Mouse (Mus musculus): ENCODE results near the gene Glt1d1. TPM values are rescaled to one million over a fixed set of nuclear protein-coding genes. Genes with fewer than 3 reads are reported as not detected.

The Glt1d1 gene
- polyA plus RNA-seq, 1 experiment from 2014 or later, result 1.2 TPM

- 95% methylated on average over 3 of the region's 3 CpGs for WGBS
- DNase-seq (ENCODE audit: low spot score), result no peak
- no peak overlapping the region for H3K4me3 ChIP-seq (ENCODE audit: low read depth, low read length)
- no peak overlapping the region for H3K27ac ChIP-seq (replicated peaks; ENCODE audit: low read depth, low read length)
- no peaks in the 10 kb centered on the region for H3K4me1 ChIP-seq (ENCODE audit: control insufficient read depth, insufficient read depth, low read length)
- H3K4me2 ChIP-seq (ENCODE audit: low read depth, severe bottlenecking), result no peak overlapping the region
- H3K9me3 ChIP-seq (ENCODE audit: control insufficient read depth, low read length), result peaks cover 3% of the 10 kb centered on the region; the same call in 1 of the 2 replicates
- H3K9ac ChIP-seq (ENCODE audit: low read length), result no peak overlapping the region
- H3K36me3 ChIP-seq (ENCODE audit: control insufficient read depth, insufficient read depth, low read length), result no peaks in the 10 kb centered on the region
- no peaks in the 10 kb centered on the region for H3K27me3 ChIP-seq (ENCODE audit: control insufficient read depth, insufficient read depth, low read length)
- ATAC-seq (ENCODE audit: insufficient number of reproducible peaks, low FRiP score, low TSS enrichment, low read depth), result no peak
These were observed 27.2 kb downstream of the Glt1d1 start for GRCm38 (mm10) chr5:127659312-127659711.

DNA sequence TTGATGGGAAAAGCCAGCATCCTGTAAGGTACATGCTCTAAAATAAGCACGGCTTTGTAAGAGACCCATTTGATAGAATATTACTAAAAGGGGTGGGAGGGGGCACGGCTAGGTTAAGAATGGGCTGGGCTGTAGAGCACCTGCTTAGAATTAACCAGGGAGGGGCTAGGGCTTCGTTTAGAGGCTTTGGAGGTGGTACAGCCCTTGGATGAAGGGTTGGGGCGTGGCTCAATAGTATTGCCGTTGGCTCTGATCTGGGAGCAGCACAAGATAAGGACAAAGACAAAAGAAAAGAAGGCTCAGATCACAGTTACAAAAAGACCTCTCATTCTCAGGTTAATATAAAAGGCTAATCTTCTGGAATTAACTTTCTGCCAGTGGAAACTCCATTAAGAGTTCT lies 28.2 kb downstream of the Glt1d1 start:
- no peak overlapping the region for H3K4me3 ChIP-seq (ENCODE audit: low read depth, low read length)
- no peaks in the 10 kb centered on the region for H3K36me3 ChIP-seq (ENCODE audit: control insufficient read depth, insufficient read depth, low read length)
- no peak overlapping the region for H3K27ac ChIP-seq (replicated peaks; ENCODE audit: low read depth, low read length)
- no peaks in the 10 kb centered on the region for H3K4me1 ChIP-seq (ENCODE audit: control insufficient read depth, insufficient read depth, low read length)
- no peak overlapping the region for H3K9ac ChIP-seq (ENCODE audit: low read length)
- no peak for DNase-seq (ENCODE audit: low spot score)
- WGBS, result 78% methylated on average over 5 of the region's 5 CpGs
- ATAC-seq (ENCODE audit: insufficient number of reproducible peaks, low FRiP score, low TSS enrichment, low read depth), result no peak
- peaks cover 3% of the 10 kb centered on the region; the same call in 1 of the 2 replicates for H3K9me3 ChIP-seq (ENCODE audit: control insufficient read depth, low read length)
- H3K4me2 ChIP-seq (ENCODE audit: low read depth, severe bottlenecking), result no peak overlapping the region
- H3K27me3 ChIP-seq (ENCODE audit: control insufficient read depth, insufficient read depth, low read length), result no peaks in the 10 kb centered on the region

DNA sequence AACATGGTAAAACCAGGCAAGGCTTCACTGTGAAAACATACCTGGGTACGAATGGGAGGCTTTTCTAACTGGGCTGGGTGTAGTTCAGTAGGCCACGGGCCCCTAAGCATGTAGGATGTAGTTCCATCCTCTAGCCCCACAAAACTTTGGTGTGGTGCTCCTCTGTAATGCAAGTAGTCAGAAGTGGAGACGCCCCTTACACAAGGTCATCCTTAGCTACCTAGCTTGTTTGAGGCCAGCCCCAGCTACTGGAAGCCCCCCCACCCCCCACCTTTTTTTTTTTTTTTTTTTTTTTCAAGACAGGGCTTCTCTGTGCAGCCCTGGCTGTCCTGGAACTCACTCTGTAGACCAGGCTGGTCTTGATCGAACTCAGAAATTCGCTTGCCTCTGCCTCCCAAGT lies 28.9 kb downstream of the Glt1d1 start:
- H3K27ac ChIP-seq (replicated peaks; ENCODE audit: low read depth, low read length), result no peak overlapping the region
- ATAC-seq (ENCODE audit: insufficient number of reproducible peaks, low FRiP score, low TSS enrichment, low read depth) (no peak), DNase-seq (ENCODE audit: low spot score) (no peak)
- H3K36me3 ChIP-seq (ENCODE audit: control insufficient read depth, insufficient read depth, low read length), result no peaks in the 10 kb centered on the region
- 90% methylated on average over 5 of the region's 5 CpGs for WGBS
- H3K4me3 ChIP-seq (ENCODE audit: low read depth, low read length), result no peak overlapping the region
- H3K9ac ChIP-seq (ENCODE audit: low read length), result no peak overlapping the region
- H3K4me1 ChIP-seq (ENCODE audit: control insufficient read depth, insufficient read depth, low read length), result no peaks in the 10 kb centered on the region
- no peaks in the 10 kb centered on the region for H3K27me3 ChIP-seq (ENCODE audit: control insufficient read depth, insufficient read depth, low read length)
- H3K4me2 ChIP-seq (ENCODE audit: low read depth, severe bottlenecking), result no peak overlapping the region
- peaks cover 3% of the 10 kb centered on the region; the same call in 1 of the 2 replicates for H3K9me3 ChIP-seq (ENCODE audit: control insufficient read depth, low read length)

- no peak for ATAC-seq (ENCODE audit: insufficient number of reproducible peaks, low FRiP score, low TSS enrichment, low read depth)
- Histone ChIP-seq H3K27me3 (ENCODE audit: control insufficient read depth, insufficient read depth, low read length) (no peaks in the 10 kb centered on the region), H3K4me1 (ENCODE audit: control insufficient read depth, insufficient read depth, low read length) (no peaks in the 10 kb centered on the region), H3K9me3 (ENCODE audit: control insufficient read depth, low read length) (no peaks in the 10 kb centered on the region), H3K4me3 (ENCODE audit: low read depth, low read length) (no peak overlapping the region), H3K27ac (replicated peaks; ENCODE audit: low read depth, low read length) (no peak overlapping the region), H3K4me2 (ENCODE audit: low read depth, severe bottlenecking) (no peak overlapping the region), H3K9ac (ENCODE audit: low read length) (no peak overlapping the region), H3K36me3 (ENCODE audit: control insufficient read depth, insufficient read depth, low read length) (no peaks in the 10 kb centered on the region)
- WGBS, result 94% methylated on average over 8 of the region's 8 CpGs
- DNase-seq (ENCODE audit: low spot score), result no peak
These were observed 41.9 kb downstream of the Glt1d1 start for GRCm38 (mm10) chr5:127673913-127674312.

GRCm38 (mm10) chr5:127677561-127677960 lies 45.5 kb downstream of the Glt1d1 start:
- 98% methylated on average over 2 of the region's 2 CpGs for WGBS
- Histone ChIP-seq H3K27me3 (ENCODE audit: control insufficient read depth, insufficient read depth, low read length) (no peaks in the 10 kb centered on the region), H3K4me3 (ENCODE audit: low read depth, low read length) (no peak overlapping the region), H3K9me3 (ENCODE audit: control insufficient read depth, low read length) (no peaks in the 10 kb centered on the region), H3K4me1 (ENCODE audit: control insufficient read depth, insufficient read depth, low read length) (no peaks in the 10 kb centered on the region), H3K4me2 (ENCODE audit: low read depth, severe bottlenecking) (no peak overlapping the region), H3K36me3 (ENCODE audit: control insufficient read depth, insufficient read depth, low read length) (no peaks in the 10 kb centered on the region), H3K9ac (ENCODE audit: low read length) (no peak overlapping the region), H3K27ac (replicated peaks; ENCODE audit: low read depth, low read length) (no peak overlapping the region)
- no peak for ATAC-seq (ENCODE audit: insufficient number of reproducible peaks, low FRiP score, low TSS enrichment, low read depth)
- DNase-seq (ENCODE audit: low spot score), result no peak

DNA sequence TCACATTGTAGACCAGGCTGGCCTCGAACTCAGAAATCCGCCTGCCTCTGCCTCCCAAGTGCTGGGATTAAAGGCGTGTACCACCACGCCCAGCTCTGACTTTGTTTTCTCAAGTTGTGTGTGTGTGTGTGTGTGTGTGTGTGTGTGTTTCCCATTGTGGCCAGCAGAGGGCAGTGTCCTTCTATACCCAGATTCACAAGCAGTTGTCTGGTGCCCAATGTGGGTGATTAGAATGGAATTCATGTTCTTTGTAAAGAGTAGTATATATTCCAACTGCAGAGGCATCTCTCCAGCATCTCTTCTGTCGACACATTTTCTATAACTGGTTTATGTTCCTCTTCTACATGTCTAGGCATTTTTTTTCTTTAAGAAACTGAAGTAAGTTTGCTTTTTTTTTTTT lies 46.4 kb downstream of the Glt1d1 start:
- Histone ChIP-seq H3K9ac (ENCODE audit: low read length) (no peak overlapping the region), H3K36me3 (ENCODE audit: control insufficient read depth, insufficient read depth, low read length) (no peaks in the 10 kb centered on the region), H3K4me3 (ENCODE audit: low read depth, low read length) (no peak overlapping the region), H3K4me2 (ENCODE audit: low read depth, severe bottlenecking) (no peak overlapping the region), H3K27ac (replicated peaks; ENCODE audit: low read depth, low read length) (no peak overlapping the region), H3K4me1 (ENCODE audit: control insufficient read depth, insufficient read depth, low read length) (no peaks in the 10 kb centered on the region), H3K27me3 (ENCODE audit: control insufficient read depth, insufficient read depth, low read length) (no peaks in the 10 kb centered on the region), H3K9me3 (ENCODE audit: control insufficient read depth, low read length) (no peaks in the 10 kb centered on the region)
- 93% methylated on average over 5 of the region's 5 CpGs for WGBS
- no peak for ATAC-seq (ENCODE audit: insufficient number of reproducible peaks, low FRiP score, low TSS enrichment, low read depth)
- no peak for DNase-seq (ENCODE audit: low spot score)

DNA sequence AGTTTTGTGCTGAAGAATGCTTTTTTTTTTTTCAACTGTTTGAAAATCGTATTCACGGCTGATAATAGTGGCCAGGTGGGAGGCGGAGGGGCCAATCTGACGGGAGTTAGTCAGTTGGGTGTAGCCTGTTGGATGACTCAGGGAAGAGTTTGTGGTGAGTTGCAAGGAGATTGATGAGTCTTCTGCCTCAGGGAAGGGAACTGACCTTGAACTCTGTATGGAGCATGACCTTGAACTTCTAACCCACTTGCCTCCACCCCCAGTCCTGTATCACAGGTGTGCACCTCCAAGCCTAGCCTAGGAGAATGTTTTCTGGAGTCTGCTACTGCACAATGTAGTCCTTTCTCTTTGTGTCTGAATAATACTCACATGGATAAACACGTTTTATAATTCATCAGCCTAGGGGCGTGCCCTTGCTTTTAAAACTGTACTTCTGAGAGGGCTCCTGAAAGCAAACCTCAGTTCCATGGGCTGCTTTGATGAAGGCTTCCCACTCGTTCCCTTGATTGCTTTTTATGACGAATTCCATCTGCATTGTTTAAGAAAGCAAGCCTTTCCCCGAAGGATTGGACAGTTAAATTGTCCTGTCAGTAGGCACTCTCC lies 56.6 kb downstream of the Glt1d1 start:
- no peak overlapping the region for H3K4me2 ChIP-seq (ENCODE audit: low read depth, severe bottlenecking)
- no peak overlapping the region for H3K4me3 ChIP-seq (ENCODE audit: low read depth, low read length)
- no peaks in the 10 kb centered on the region; the same call in 1 of the 2 replicates for H3K4me1 ChIP-seq (ENCODE audit: control insufficient read depth, insufficient read depth, low read length)
- no peaks in the 10 kb centered on the region for H3K9me3 ChIP-seq (ENCODE audit: control insufficient read depth, low read length)
- no peak overlapping the region for H3K27ac ChIP-seq (replicated peaks; ENCODE audit: low read depth, low read length)
- ATAC-seq (ENCODE audit: insufficient number of reproducible peaks, low FRiP score, low TSS enrichment, low read depth) (no peak), DNase-seq (ENCODE audit: low spot score) (no peak)
- no peaks in the 10 kb centered on the region for H3K36me3 ChIP-seq (ENCODE audit: control insufficient read depth, insufficient read depth, low read length)
- H3K27me3 ChIP-seq (ENCODE audit: control insufficient read depth, insufficient read depth, low read length), result no peaks in the 10 kb centered on the region
- no peak overlapping the region for H3K9ac ChIP-seq (ENCODE audit: low read length)
- 76% methylated on average over 9 of the region's 9 CpGs for WGBS

- WGBS, result 87% methylated on average over 10 of the region's 10 CpGs
- Histone ChIP-seq H3K27ac (replicated peaks; ENCODE audit: low read depth, low read length) (no peak overlapping the region), H3K36me3 (ENCODE audit: control insufficient read depth, insufficient read depth, low read length) (no peaks in the 10 kb centered on the region), H3K4me2 (ENCODE audit: low read depth, severe bottlenecking) (no peak overlapping the region), H3K9ac (ENCODE audit: low read length) (no peak overlapping the region), H3K4me1 (ENCODE audit: control insufficient read depth, insufficient read depth, low read length) (no peaks in the 10 kb centered on the region; the same call in 1 of the 2 replicates), H3K27me3 (ENCODE audit: control insufficient read depth, insufficient read depth, low read length) (no peaks in the 10 kb centered on the region), H3K4me3 (ENCODE audit: low read depth, low read length) (no peak overlapping the region), H3K9me3 (ENCODE audit: control insufficient read depth, low read length) (no peaks in the 10 kb centered on the region)
- DNase-seq (ENCODE audit: low spot score) (no peak), ATAC-seq (ENCODE audit: insufficient number of reproducible peaks, low FRiP score, low TSS enrichment, low read depth) (no peak)
These were observed 59.0 kb downstream of the Glt1d1 start for GRCm38 (mm10) chr5:127691085-127691484.

- DNase-seq (ENCODE audit: low spot score), result peak; percentile 31
These were observed 59.5 kb downstream of the Glt1d1 start for GRCm38 (mm10) chr5:127691581-127691980.

More at GRCm38 (mm10) chr5:127691581-127691980, 59.5 kb downstream of the Glt1d1 start:
- Histone ChIP-seq H3K4me1 (ENCODE audit: control insufficient read depth, insufficient read depth, low read length) (no peaks in the 10 kb centered on the region; the same call in 1 of the 2 replicates), H3K27ac (replicated peaks; ENCODE audit: low read depth, low read length) (no peak overlapping the region), H3K4me2 (ENCODE audit: low read depth, severe bottlenecking) (no peak overlapping the region), H3K9me3 (ENCODE audit: control insufficient read depth, low read length) (no peaks in the 10 kb centered on the region), H3K9ac (ENCODE audit: low read length) (no peak overlapping the region), H3K4me3 (ENCODE audit: low read depth, low read length) (no peak overlapping the region), H3K27me3 (ENCODE audit: control insufficient read depth, insufficient read depth, low read length) (no peaks in the 10 kb centered on the region), H3K36me3 (ENCODE audit: control insufficient read depth, insufficient read depth, low read length) (no peaks in the 10 kb centered on the region)
- WGBS, result 23% methylated on average over 21 of the region's 21 CpGs
- ATAC-seq (ENCODE audit: insufficient number of reproducible peaks, low FRiP score, low TSS enrichment, low read depth), result no peak
